Mouse (Mus musculus) kidney, postnatal 0 days (tissue): Measurements from ENCODE around the gene Cfap221. TPM values are rescaled to one million over a fixed set of nuclear protein-coding genes. Genes with fewer than 3 reads are reported as not detected.

Experiments
- ATAC-seq: fragments of 200-750 bp; cut with Nextera tagmentation; replicated peaks from 2 replicates; pipeline ENCODE4 v1.8.0; 2017; ENCODE audit warnings: low read depth, moderate number of reproducible peaks, moderate TSS enrichment, moderate library complexity; ENCODE audit not compliant: low FRiP score
- DNase-seq: peaks from one replicate; pipeline ENCODE4 v3.0.0-alpha.2; 2016; ENCODE audit warnings: low spot score
- H3K27ac ChIP-seq: fragments of 300-500 bp; sonication (generic); 2 replicates; pipeline ENCODE4 v1.5.1; 2014; ENCODE audit warnings: mild to moderate bottlenecking
- H3K27me3 ChIP-seq: fragments of 300-500 bp; sonication (generic); 2 replicates; pipeline ENCODE4 v1.6.1; 2014; ENCODE audit warnings: low read length, mixed read lengths; ENCODE audit not compliant: insufficient read depth
- H3K36me3 ChIP-seq: fragments of 300-500 bp; sonication (generic); 2 replicates; pipeline ENCODE4 v1.6.1; 2014; ENCODE audit warnings: low read length, mixed read lengths; ENCODE audit not compliant: insufficient read depth
- H3K4me1 ChIP-seq: fragments of 300-500 bp; sonication (generic); replicated peaks from 2 replicates; pipeline ENCODE4 v1.6.1; 2014; ENCODE audit warnings: antibody characterized with exemption, low read length, mixed read lengths; ENCODE audit not compliant: insufficient read depth
- H3K4me2 ChIP-seq: fragments of 300-500 bp; sonication (generic); 2 replicates; pipeline ENCODE4 v1.6.1; 2014; ENCODE audit warnings: mild to moderate bottlenecking, low read length, moderate library complexity, mixed read lengths
- H3K4me3 ChIP-seq: fragments of 300-500 bp; sonication (generic); replicated peaks from 2 replicates; pipeline ENCODE4 v1.5.1; 2014; ENCODE audit warnings: low read depth, low read length
- H3K9ac ChIP-seq: fragments of 300-500 bp; sonication (generic); 2 replicates; pipeline ENCODE4 v1.6.1; 2014; ENCODE audit warnings: low read depth, low read length
- H3K9me3 ChIP-seq: fragments of 300-500 bp; sonication (generic); replicated peaks from 2 replicates; pipeline ENCODE4 v1.6.1; 2016; ENCODE audit warnings: low read length, inconsistent platforms, mixed read lengths
- CTCF ChIP-seq: IDR thresholded peaks from 2 replicates; pipeline ENCODE4 v1.5.1; 2016; ENCODE audit warnings: antibody characterized with exemption, low read depth, mild to moderate bottlenecking, moderate library complexity
- WGBS: fragments of 180-500 bp; shearing (Covaris S2); extraction: QIAGEN DNeasy Blood & Tissue Kit; methylation state at CpG from one replicate; pipeline ENCODE4 v1.1.7; 2014; 5-methylcytosine and 5-hydroxymethylcytosine counted together
- polyA plus RNA-seq: library from polyadenylated mRNA; unstranded; fragments of >200 nt; fragmentation: Nextera tagmentation; extraction: Ambion mirVana; gene quantifications from 2 replicates; pipeline ENCODE4 v1.2.1, GENCODE M21; 2015

The Cfap221 gene
- not detected in 2 replicates for polyA plus RNA-seq

DNA sequence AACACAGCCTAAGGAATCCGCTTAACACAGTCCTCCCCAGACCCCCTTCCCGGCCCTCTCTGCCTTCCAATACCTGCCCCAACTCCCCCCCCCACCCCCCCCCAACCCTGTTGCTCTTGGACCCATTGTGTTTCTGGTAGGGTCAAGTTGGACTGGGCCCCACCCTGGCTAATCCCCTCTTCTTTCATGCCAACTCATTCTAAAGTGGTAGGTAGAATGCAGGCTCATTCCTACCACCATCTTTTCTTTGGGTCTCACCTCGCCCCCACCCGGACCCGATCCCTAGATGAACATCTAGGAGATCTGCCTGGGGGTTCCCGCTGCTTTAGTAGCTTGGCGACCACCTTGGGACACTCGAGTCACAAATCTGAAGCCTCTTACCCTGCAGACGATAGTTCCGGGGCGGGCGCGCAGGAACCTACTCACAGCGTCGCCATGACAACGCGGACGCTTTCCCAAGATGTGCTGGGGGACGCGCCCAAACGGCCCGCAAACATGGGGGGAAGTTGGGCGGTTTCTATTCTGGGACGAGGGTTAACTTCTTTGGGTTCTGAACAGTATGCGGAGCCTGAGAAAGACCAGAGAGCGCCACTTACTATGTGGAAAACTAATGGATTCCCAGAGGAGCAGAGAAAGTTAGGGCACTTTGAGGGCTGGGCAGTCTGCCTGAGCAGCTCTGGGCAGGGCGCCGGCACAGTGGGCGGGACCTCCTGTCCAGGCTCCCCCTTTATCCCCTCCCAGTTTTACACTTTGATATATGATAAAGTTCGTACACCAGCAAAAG is at the start of gene Cfap221:
Gene Cfap221 (minus strand): TSS at position 437 of the 784 bp plus-strand sequence.
- Histone ChIP-seq H3K27me3 (no peaks in the 10 kb centered on the region), H3K9me3 (no peaks in the 10 kb centered on the region), H3K9ac (peak within 1 kb of the TSS; percentile 51; the same call in 1 of the 2 replicates), H3K4me1 (no peaks in the 10 kb centered on the region), H3K36me3 (no peaks in the 10 kb centered on the region), H3K4me3 (peak within 1 kb of the TSS; percentile 44), H3K4me2 (peak within 1 kb of the TSS; percentile 73), H3K27ac (peak within 1 kb of the TSS; percentile 50; the same call in 1 of the 2 replicates)
- TF ChIP-seq CTCF = no peak
- peak; percentile 87 for DNase-seq
- ATAC-seq = peak; percentile 92
- 7% methylated on average over 30 of the region's 30 CpGs for whole genome bisulfite sequencing

DNA sequence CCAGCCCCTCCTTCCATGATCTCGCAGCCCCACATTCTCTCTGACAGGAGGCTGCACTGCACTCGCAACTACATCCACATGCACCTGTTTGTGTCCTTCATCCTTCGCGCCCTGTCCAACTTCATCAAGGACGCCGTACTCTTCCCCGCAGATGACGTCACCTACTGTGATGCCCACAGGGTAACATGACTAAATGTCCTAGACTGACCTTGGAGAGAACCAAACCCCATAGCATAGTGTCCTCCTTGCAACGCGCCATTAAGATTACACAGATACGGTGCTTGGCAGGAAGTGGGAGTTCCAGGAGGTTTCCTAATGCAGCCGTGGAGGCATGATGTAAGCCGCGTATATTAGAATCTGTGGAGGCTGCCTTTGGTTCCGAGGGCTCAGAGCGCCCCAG is 47.5 kb upstream of the Cfap221 start:
- Histone ChIP-seq H3K9ac (no peak overlapping the region), H3K27me3 (no peaks in the 10 kb centered on the region), H3K4me3 (no peak overlapping the region), H3K4me1 (no peaks in the 10 kb centered on the region), H3K4me2 (no peak overlapping the region), H3K36me3 (no peaks in the 10 kb centered on the region), H3K9me3 (no peaks in the 10 kb centered on the region), H3K27ac (no peak overlapping the region)
- TF ChIP-seq CTCF = no peak
- ATAC-seq = peak; percentile 64
- peak; percentile 21 for DNase-seq
- 63% methylated on average over 16 of the region's 16 CpGs for WGBS

DNA sequence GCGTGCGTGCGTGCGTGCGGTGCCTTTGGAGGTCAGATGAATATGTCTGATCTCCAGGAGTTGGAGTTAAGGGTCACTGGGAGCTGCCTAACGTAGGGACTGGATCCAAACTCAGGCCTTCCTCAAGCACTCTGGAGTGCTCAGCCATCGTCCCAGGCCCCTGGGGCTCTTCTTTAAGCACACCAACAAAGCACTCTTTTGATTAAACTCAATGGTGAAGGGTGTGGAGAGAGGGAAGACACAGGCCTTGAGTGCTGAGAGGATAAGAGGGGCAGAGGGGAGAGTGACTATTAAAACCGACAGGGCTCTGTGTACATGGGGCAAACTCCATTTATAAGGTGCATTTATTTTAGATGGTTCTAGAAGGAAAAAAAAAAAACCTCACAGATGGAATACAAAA is 45.4 kb upstream of the Cfap221 start:
- no peak overlapping the region for H3K9ac ChIP-seq
- 78% methylated on average over 8 of the region's 8 CpGs for WGBS
- H3K36me3 ChIP-seq = no peaks in the 10 kb centered on the region
- H3K27me3 ChIP-seq = no peaks in the 10 kb centered on the region
- H3K4me1 ChIP-seq = no peaks in the 10 kb centered on the region
- H3K4me2 ChIP-seq = no peak overlapping the region
- H3K9me3 ChIP-seq = no peaks in the 10 kb centered on the region
- no peak overlapping the region for H3K4me3 ChIP-seq
- ATAC-seq (no peak), DNase-seq (no peak)
- TF ChIP-seq CTCF = no peak
- H3K27ac ChIP-seq = no peak overlapping the region

DNA sequence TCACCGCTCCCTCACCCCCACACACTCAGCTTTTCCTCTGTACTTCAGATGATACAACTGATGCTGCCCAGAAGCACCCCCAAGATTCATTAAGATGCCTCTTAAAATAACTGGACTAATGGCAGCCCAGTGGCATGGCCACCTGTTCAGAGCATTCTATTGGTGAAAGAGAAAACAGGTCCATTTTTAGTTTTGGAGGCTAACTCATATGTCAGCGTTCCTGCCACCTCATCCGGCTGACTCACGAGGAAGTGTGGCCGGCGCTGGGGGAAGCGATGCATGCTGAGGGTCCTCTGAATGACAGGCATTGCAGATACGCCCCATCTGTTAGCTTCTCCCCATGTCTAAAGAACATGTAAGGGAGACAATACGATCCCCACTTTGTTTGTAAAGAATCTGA is 41.6 kb upstream of the Cfap221 start:
- no peak for TF ChIP-seq CTCF
- no peaks in the 10 kb centered on the region for H3K9me3 ChIP-seq
- WGBS = 54% methylated on average over 9 of the region's 9 CpGs
- H3K4me3 ChIP-seq = no peak overlapping the region
- no peak overlapping the region for H3K4me2 ChIP-seq
- no peak overlapping the region for H3K9ac ChIP-seq
- H3K27me3 ChIP-seq = no peaks in the 10 kb centered on the region
- no peak overlapping the region for H3K27ac ChIP-seq
- ATAC-seq = no peak
- no peak for DNase-seq
- no peaks in the 10 kb centered on the region for H3K4me1 ChIP-seq
- H3K36me3 ChIP-seq = no peaks in the 10 kb centered on the region

DNA sequence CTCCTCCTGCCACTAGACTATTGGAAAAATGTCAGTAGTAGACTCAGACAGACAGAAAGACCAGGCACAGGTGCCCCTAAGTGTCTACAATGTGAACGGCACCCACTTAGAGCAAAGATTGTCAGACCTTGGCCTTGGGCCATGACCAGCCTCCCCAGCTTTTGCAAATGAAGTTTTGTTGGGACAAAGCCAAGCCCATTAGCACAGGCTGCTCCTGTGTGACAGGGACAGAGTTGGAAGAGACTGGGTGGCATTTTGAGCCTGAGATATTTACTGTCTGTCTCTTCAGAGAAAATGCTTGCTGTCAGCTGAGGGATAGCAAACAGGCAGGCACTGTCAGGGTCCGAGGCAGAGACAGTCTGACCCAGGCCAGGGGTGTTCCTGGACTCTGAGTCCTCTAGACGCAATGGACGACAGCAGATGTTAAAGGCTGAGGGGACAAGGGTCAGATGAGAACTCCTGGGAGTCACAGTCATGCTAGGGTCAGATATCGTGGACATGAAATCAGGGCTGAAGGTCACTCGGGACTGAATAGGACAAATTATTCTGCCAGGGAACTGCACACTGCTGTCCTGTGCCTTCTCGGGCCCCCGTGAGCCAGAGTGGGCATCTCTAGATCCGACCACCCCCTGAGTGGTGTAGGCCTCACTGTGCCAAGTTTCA is 40.1 kb upstream of the Cfap221 start:
- 57% methylated on average over 9 of the region's 9 CpGs for WGBS
- Histone ChIP-seq H3K9me3 (no peaks in the 10 kb centered on the region), H3K4me2 (no peak overlapping the region), H3K36me3 (no peaks in the 10 kb centered on the region), H3K27me3 (no peaks in the 10 kb centered on the region), H3K4me3 (no peak overlapping the region), H3K27ac (no peak overlapping the region), H3K9ac (no peak overlapping the region), H3K4me1 (no peaks in the 10 kb centered on the region)
- DNase-seq (peak; percentile 18), ATAC-seq (no peak)
- TF ChIP-seq CTCF = no peak

DNA sequence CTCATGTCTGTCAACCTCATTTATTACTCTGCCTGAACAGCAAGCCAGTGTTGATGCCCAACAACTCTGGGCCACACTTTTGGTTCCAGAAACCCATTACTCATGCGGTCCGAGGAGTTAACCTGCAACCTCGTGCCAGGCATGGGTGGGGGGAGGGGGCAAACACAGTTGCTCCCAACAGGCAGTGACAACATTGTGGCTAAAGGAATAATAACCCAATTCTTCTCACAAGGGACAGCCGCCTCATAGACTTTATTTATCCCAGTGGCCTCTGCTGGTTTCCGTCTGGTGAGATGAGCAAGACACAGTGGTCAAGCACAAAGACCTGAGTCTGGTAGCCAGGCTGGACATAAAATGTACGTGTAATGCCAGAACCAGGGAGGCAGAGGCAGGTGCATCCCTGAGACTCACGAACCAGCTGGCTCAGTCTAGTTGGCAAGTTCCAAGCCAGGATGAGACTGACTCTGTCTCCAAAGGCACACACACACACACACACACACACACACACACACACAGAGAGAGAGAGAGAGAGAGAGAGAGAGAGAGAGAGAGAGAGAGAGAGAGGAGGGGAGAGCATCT is 38.5 kb upstream of the Cfap221 start:
- no peaks in the 10 kb centered on the region for H3K27me3 ChIP-seq
- no peaks in the 10 kb centered on the region for H3K9me3 ChIP-seq
- ATAC-seq = no peak

More for the DNA sequence above, 38.5 kb upstream of the Cfap221 start:
- Histone ChIP-seq H3K4me3 (no peak overlapping the region), H3K27ac (no peak overlapping the region), H3K4me2 (no peak overlapping the region), H3K9ac (no peak overlapping the region), H3K36me3 (no peaks in the 10 kb centered on the region), H3K4me1 (no peaks in the 10 kb centered on the region)
- 85% methylated on average over 7 of the region's 7 CpGs for WGBS
- no peak for DNase-seq
- no peak for TF ChIP-seq CTCF
